Mouse (Mus musculus) heart, embryonic 11.5 days (tissue): ENCODE results near the gene Cntd1. TPM values are rescaled to one million over a fixed set of nuclear protein-coding genes. Genes with fewer than 3 reads are reported as not detected.

Source experiments
- ATAC-seq: fragments of 200-750 bp; cut with Nextera tagmentation; replicated peaks from 2 replicates; pipeline ENCODE4 v1.8.0; 2017; ENCODE audit warnings: moderate library complexity; ENCODE audit not compliant: insufficient number of reproducible peaks, low FRiP score, low TSS enrichment
- H3K27ac ChIP-seq: fragments of 300-500 bp; sonication (generic); 2 replicates; pipeline ENCODE4 v1.5.1; 2014; ENCODE audit warnings: mild to moderate bottlenecking, low read depth, low read length
- H3K27me3 ChIP-seq: fragments of 300-500 bp; sonication (generic); 2 replicates; pipeline ENCODE4 v1.6.1; 2014; ENCODE audit warnings: mild to moderate bottlenecking, low read length, mixed read lengths; ENCODE audit not compliant: control insufficient read depth, insufficient read depth
- H3K36me3 ChIP-seq: fragments of 300-500 bp; sonication (generic); 2 replicates; pipeline ENCODE4 v1.6.1; 2014; ENCODE audit warnings: mild to moderate bottlenecking, low read length, moderate library complexity, mixed read lengths; ENCODE audit not compliant: control insufficient read depth, insufficient read depth
- H3K4me1 ChIP-seq: fragments of 300-500 bp; sonication (generic); 2 replicates; pipeline ENCODE4 v1.6.1; 2014; ENCODE audit warnings: low read length; ENCODE audit not compliant: control insufficient read depth, insufficient read depth
- H3K4me2 ChIP-seq: fragments of 300-500 bp; sonication (generic); 2 replicates; pipeline ENCODE4 v1.6.1; 2014; ENCODE audit warnings: mild to moderate bottlenecking, moderate library complexity
- H3K4me3 ChIP-seq: fragments of 300-500 bp; sonication (generic); 2 replicates; pipeline ENCODE4 v1.5.1; 2014; ENCODE audit warnings: low read depth, low read length
- H3K9ac ChIP-seq: fragments of 300-500 bp; sonication (generic); 2 replicates; pipeline ENCODE4 v1.6.1; 2014; ENCODE audit warnings: mild to moderate bottlenecking, low read depth, low read length, moderate library complexity
- H3K9me3 ChIP-seq: fragments of 300-500 bp; sonication (generic); replicated peaks from 2 replicates; pipeline ENCODE4 v1.6.1; 2016; ENCODE audit warnings: low read length; ENCODE audit not compliant: control insufficient read depth
- WGBS: fragments of 180-500 bp; shearing (Covaris S2); extraction: QIAGEN DNeasy Blood & Tissue Kit; methylation state at CpG from one replicate; pipeline ENCODE4 v1.1.7; 2014; ENCODE audit not compliant: insufficient replicate concordance; 5-methylcytosine and 5-hydroxymethylcytosine counted together
- polyA plus RNA-seq: library from polyadenylated mRNA; unstranded; fragments of >200 nt; fragmentation: Nextera tagmentation; extraction: Ambion mirVana; gene quantifications from 2 replicates; pipeline ENCODE4 v1.2.1, GENCODE M21; 2014

The Cntd1 gene
- polyA plus RNA-seq, 1 experiment from 2014 or later, result 1.1 TPM

- no peak overlapping the region for H3K27ac ChIP-seq
- 0 out of 2 replicates have a peak, but pooled peaks cover 5% of the 10 kb centered on the region for H3K27me3 ChIP-seq
- H3K9me3 ChIP-seq, result no peaks in the 10 kb centered on the region
- H3K4me2 ChIP-seq, result no peak overlapping the region
- WGBS, result 67% methylated on average over 4 of the region's 4 CpGs
- peaks cover 20% of the 10 kb centered on the region for H3K4me1 ChIP-seq
- H3K4me3 ChIP-seq, result no peak overlapping the region
- no peak overlapping the region for H3K9ac ChIP-seq
- no peak for ATAC-seq
- peaks cover 2% of the 10 kb centered on the region; the same call in 1 of the 2 replicates for H3K36me3 ChIP-seq
Observed at GRCm38 (mm10) chr11:101275309-101275708, 3.5 kb upstream of the Cntd1 start.

- H3K36me3 ChIP-seq, result peaks cover 2% of the 10 kb centered on the region; the same call in 1 of the 2 replicates
- ATAC-seq, result no peak
- 0 out of 2 replicates have a peak, but pooled peaks cover 5% of the 10 kb centered on the region for H3K27me3 ChIP-seq
- no peaks in the 10 kb centered on the region for H3K9me3 ChIP-seq
- H3K4me2 ChIP-seq, result peak overlapping the region; percentile 47
- no peak overlapping the region for H3K27ac ChIP-seq
- no peak overlapping the region for H3K9ac ChIP-seq
- H3K4me1 ChIP-seq, result peaks cover 20% of the 10 kb centered on the region
- 31% methylated on average over 27 of the region's 27 CpGs for WGBS
- H3K4me3 ChIP-seq, result 0 out of 2 replicates have a peak overlapping the region, but pooled peaks have one; percentile 2
Observed at GRCm38 (mm10) chr11:101276319-101277070, 2.3 kb upstream of the Cntd1 start.

- H3K9ac ChIP-seq, result peak overlapping the region; percentile 77
- 72% methylated on average over 12 of the region's 12 CpGs for WGBS
- peak overlapping the region; percentile 72 for H3K4me3 ChIP-seq
- peaks cover 20% of the 10 kb centered on the region for H3K4me1 ChIP-seq
- peaks cover 2% of the 10 kb centered on the region; the same call in 1 of the 2 replicates for H3K36me3 ChIP-seq
- H3K4me2 ChIP-seq, result peak overlapping the region; percentile 75
- no peaks in the 10 kb centered on the region for H3K9me3 ChIP-seq
- no peak for ATAC-seq
- H3K27ac ChIP-seq, result no peak overlapping the region
- 0 out of 2 replicates have a peak, but pooled peaks cover 5% of the 10 kb centered on the region for H3K27me3 ChIP-seq
Observed at GRCm38 (mm10) chr11:101277381-101278222, 1.2 kb upstream of the Cntd1 start.

- 44% methylated on average over 14 of the region's 14 CpGs for WGBS
- Histone ChIP-seq H3K4me1 (peaks cover 20% of the 10 kb centered on the region), H3K9ac (no peak overlapping the region; the same call in 1 of the 2 replicates), H3K27me3 (0 out of 2 replicates have a peak, but pooled peaks cover 5% of the 10 kb centered on the region), H3K36me3 (peaks cover 2% of the 10 kb centered on the region; the same call in 1 of the 2 replicates), H3K27ac (no peak overlapping the region), H3K4me3 (peak overlapping the region; percentile 72), H3K9me3 (no peaks in the 10 kb centered on the region), H3K4me2 (peak overlapping the region; percentile 75)
- no peak; the same call in 1 of the 2 replicates for ATAC-seq
Observed at GRCm38 (mm10) chr11:101279193-101279569, 369 bp downstream of the Cntd1 start.

- Histone ChIP-seq H3K9me3 (no peaks in the 10 kb centered on the region), H3K36me3 (peaks cover 5% of the 10 kb centered on the region), H3K27me3 (0 out of 2 replicates have a peak, but pooled peaks cover 5% of the 10 kb centered on the region), H3K4me3 (no peak overlapping the region), H3K9ac (no peak overlapping the region), H3K4me2 (no peak overlapping the region), H3K27ac (no peak overlapping the region), H3K4me1 (peaks cover 20% of the 10 kb centered on the region)
- WGBS, result 48% methylated on average over 7 of the region's 7 CpGs
- no peak for ATAC-seq
Observed at GRCm38 (mm10) chr11:101280837-101281236, 2.0 kb downstream of the Cntd1 start.

GRCm38 (mm10) chr11:101282896-101283295 lies 4.1 kb downstream of the Cntd1 start:
- H3K4me2 ChIP-seq, result no peak overlapping the region
- peaks cover 5% of the 10 kb centered on the region for H3K4me1 ChIP-seq
- H3K27ac ChIP-seq, result no peak overlapping the region
- H3K4me3 ChIP-seq, result no peak overlapping the region
- peaks cover 6% of the 10 kb centered on the region for H3K36me3 ChIP-seq
- 51% methylated on average over 5 of the region's 5 CpGs for WGBS
- ATAC-seq, result no peak
- H3K9me3 ChIP-seq, result no peaks in the 10 kb centered on the region
- no peak overlapping the region for H3K9ac ChIP-seq
- no peaks in the 10 kb centered on the region for H3K27me3 ChIP-seq

GRCm38 (mm10) chr11:101283805-101284204 lies 5.0 kb downstream of the Cntd1 start:
- H3K9me3 ChIP-seq, result no peaks in the 10 kb centered on the region

GRCm38 (mm10) chr11:101287306-101287705 lies 8.5 kb downstream of the Cntd1 start:
- H3K36me3 ChIP-seq, result peaks cover 19% of the 10 kb centered on the region

More at GRCm38 (mm10) chr11:101283805-101284204, 5.0 kb downstream of the Cntd1 start:
- no peak overlapping the region for H3K4me3 ChIP-seq
- H3K36me3 ChIP-seq, result peaks cover 9% of the 10 kb centered on the region
- no peak overlapping the region for H3K27ac ChIP-seq
- H3K4me1 ChIP-seq, result no peaks in the 10 kb centered on the region
- no peak overlapping the region for H3K9ac ChIP-seq
- WGBS, result 59% methylated on average over 4 of the region's 4 CpGs
- ATAC-seq, result no peak
- H3K27me3 ChIP-seq, result no peaks in the 10 kb centered on the region
- no peak overlapping the region for H3K4me2 ChIP-seq

More at GRCm38 (mm10) chr11:101287306-101287705, 8.5 kb downstream of the Cntd1 start:
- WGBS, result 82% methylated on average over 9 of the region's 9 CpGs
- Histone ChIP-seq H3K27ac (no peak overlapping the region), H3K4me2 (no peak overlapping the region), H3K9me3 (no peaks in the 10 kb centered on the region), H3K4me1 (no peaks in the 10 kb centered on the region), H3K4me3 (no peak overlapping the region), H3K9ac (no peak overlapping the region), H3K27me3 (no peaks in the 10 kb centered on the region)
- ATAC-seq, result no peak
